Mouse (Mus musculus): ENCODE measurements around the gene Myadm. TPM values are rescaled to one million over a fixed set of nuclear protein-coding genes. Genes with fewer than 3 reads are reported as not detected.

The Myadm gene
- polyA plus RNA-seq, 1 experiment from 2014 or later, result 141 TPM

GRCm38 (mm10) chr7:3347366-3348287 lies 58.7 kb downstream of the Myadm start:
- WGBS, result 63% methylated on average over 20 of the region's 20 CpGs
- Histone ChIP-seq H3K4me1 (no peaks in the 10 kb centered on the region), H3K36me3 (0 out of 2 replicates have a peak, but pooled peaks cover 4% of the 10 kb centered on the region), H3K9ac (no peak overlapping the region), H3K27me3 (replicated peaks) (no peaks in the 10 kb centered on the region), H3K27ac (no peak overlapping the region), H3K4me2 (no peak overlapping the region), H3K4me3 (replicated peaks) (no peak overlapping the region), H3K9me3 (no peaks in the 10 kb centered on the region)
- ATAC-seq (ENCODE audit: insufficient read depth, low FRiP score, low read depth), result no peak

GRCm38 (mm10) chr7:3348326-3348725 lies 59.4 kb downstream of the Myadm start:
- no peak overlapping the region for H3K9ac ChIP-seq
- no peak for ATAC-seq (ENCODE audit: insufficient read depth, low FRiP score, low read depth)
- H3K4me3 ChIP-seq (replicated peaks), result no peak overlapping the region
- H3K36me3 ChIP-seq, result 0 out of 2 replicates have a peak, but pooled peaks cover 4% of the 10 kb centered on the region
- 75% methylated on average over 5 of the region's 5 CpGs for WGBS
- no peaks in the 10 kb centered on the region for H3K27me3 ChIP-seq (replicated peaks)
- no peak overlapping the region for H3K27ac ChIP-seq
- no peak overlapping the region for H3K4me2 ChIP-seq
- no peaks in the 10 kb centered on the region for H3K9me3 ChIP-seq
- H3K4me1 ChIP-seq, result no peaks in the 10 kb centered on the region

- H3K4me1 ChIP-seq, result no peaks in the 10 kb centered on the region
- no peak overlapping the region for H3K4me3 ChIP-seq (replicated peaks)
- 86% methylated on average over 9 of the region's 9 CpGs for WGBS
- H3K4me2 ChIP-seq, result no peak overlapping the region
- no peaks in the 10 kb centered on the region for H3K27me3 ChIP-seq (replicated peaks)
- no peak overlapping the region for H3K9ac ChIP-seq
- H3K27ac ChIP-seq, result no peak overlapping the region
- no peak for ATAC-seq (ENCODE audit: insufficient read depth, low FRiP score, low read depth)
- no peaks in the 10 kb centered on the region for H3K9me3 ChIP-seq
- 0 out of 2 replicates have a peak, but pooled peaks cover 4% of the 10 kb centered on the region for H3K36me3 ChIP-seq
Observed at GRCm38 (mm10) chr7:3349775-3350174, 60.9 kb downstream of the Myadm start.

Other genes with a start within 250 kb of the Myadm start
- gene AU018091, start 119.9 kb upstream of the Myadm start, polyA plus RNA-seq (2015; fragmentation: Nextera tagmentation; extraction: Ambion mirVana), result 0.10 TPM in 1 of 2 replicates, not detected in the other
- gene Nlrp12, start 39.3 kb upstream of the Myadm start, polyA plus RNA-seq (2015; fragmentation: Nextera tagmentation; extraction: Ambion mirVana), result 0.08 TPM in 1 of 2 replicates, not detected in the other
- gene Prkcg, start 99 bp downstream of the Myadm start, polyA plus RNA-seq (2015; fragmentation: Nextera tagmentation; extraction: Ambion mirVana), result 0.40 and 0.49 TPM in 2 replicates
- 2.5 and 2.6 TPM in 2 replicates for gene Cacng7, start 43.9 kb downstream of the Myadm start, polyA plus RNA-seq (2015; fragmentation: Nextera tagmentation; extraction: Ambion mirVana)
- gene Cacng8, start 101.6 kb downstream of the Myadm start, polyA plus RNA-seq (2015; fragmentation: Nextera tagmentation; extraction: Ambion mirVana), result 1.5 and 1.9 TPM in 2 replicates
- gene Cacng6, start 135.1 kb downstream of the Myadm start, polyA plus RNA-seq (2015; fragmentation: Nextera tagmentation; extraction: Ambion mirVana), result 0.36 and 0.43 TPM in 2 replicates
- gene Tarm1, start 213.5 kb downstream of the Myadm start, polyA plus RNA-seq (2015; fragmentation: Nextera tagmentation; extraction: Ambion mirVana), result 0.41 and 0.48 TPM in 2 replicates

Data from stomach, embryonic 15.5 days (tissue).